Mouse (Mus musculus) adrenal gland, adult 2 months (tissue): ENCODE results near the gene Cwh43. TPM values are rescaled to one million over a fixed set of nuclear protein-coding genes. Genes with fewer than 3 reads are reported as not detected.

Source experiments
- DNase-seq: peaks from one replicate; pipeline ENCODE4 v3.0.0; 2021
- polyA plus RNA-seq: library from polyadenylated mRNA; depleted of rRNA; stranded (reverse); fragments of >200 nt; gene quantifications from 2 replicates; pipeline ENCODE4 v1.2.3, GENCODE M21; 2012
- total RNA-seq, 2 experiments: library from RNA; stranded (reverse); gene quantifications; 2 replicates each; pipeline ENCODE4 v1.2.3; 2021

The Cwh43 gene
- total and polyA plus RNA-seq, 3 experiments, result 0.14 TPM; not detected in 2

GRCm38 (mm10) chr5:73399768-73400526, 5.9 kb upstream of the Cwh43 start:
- DNase-seq, result no peak

DNA sequence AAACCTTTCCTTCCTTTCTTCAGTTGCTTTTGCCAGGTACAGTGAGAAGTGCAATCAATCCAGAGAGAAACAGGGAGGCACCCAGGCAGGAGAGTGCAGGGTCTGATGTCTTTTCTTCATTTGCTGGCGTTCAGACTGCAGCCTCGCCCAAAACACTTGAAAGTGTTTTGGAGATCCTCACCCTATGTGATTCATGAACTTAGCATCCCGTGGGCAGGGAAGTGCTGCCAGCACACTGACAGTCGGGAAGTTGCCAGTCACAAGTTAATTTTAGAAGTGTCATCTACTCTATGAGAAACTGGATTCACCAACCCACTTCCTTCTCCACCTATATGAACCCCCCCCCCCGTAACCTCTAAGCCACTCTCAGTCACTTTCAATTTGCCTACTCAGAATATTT, 4.5 kb upstream of the Cwh43 start:
- no peak for DNase-seq

DNA sequence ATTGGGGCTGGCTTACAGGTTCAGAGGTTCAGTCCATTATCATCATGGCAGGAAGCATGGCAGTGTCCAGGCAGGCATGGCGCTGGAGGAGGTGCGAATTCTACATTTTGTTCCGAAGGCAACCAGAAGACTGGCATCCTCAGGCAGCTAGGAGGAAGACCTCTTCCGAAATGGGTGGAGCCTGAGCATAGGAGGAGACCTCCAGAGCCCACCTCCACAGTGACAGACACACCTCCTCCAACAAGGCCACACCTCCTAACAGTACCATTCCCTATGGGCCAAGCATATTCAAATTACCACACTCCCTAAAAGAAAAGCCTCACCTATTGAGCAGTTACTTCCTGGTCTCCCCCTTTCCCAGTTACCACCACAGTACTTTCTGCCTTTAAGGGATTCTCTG, 3.0 kb upstream of the Cwh43 start:
- no peak for DNase-seq

DNA sequence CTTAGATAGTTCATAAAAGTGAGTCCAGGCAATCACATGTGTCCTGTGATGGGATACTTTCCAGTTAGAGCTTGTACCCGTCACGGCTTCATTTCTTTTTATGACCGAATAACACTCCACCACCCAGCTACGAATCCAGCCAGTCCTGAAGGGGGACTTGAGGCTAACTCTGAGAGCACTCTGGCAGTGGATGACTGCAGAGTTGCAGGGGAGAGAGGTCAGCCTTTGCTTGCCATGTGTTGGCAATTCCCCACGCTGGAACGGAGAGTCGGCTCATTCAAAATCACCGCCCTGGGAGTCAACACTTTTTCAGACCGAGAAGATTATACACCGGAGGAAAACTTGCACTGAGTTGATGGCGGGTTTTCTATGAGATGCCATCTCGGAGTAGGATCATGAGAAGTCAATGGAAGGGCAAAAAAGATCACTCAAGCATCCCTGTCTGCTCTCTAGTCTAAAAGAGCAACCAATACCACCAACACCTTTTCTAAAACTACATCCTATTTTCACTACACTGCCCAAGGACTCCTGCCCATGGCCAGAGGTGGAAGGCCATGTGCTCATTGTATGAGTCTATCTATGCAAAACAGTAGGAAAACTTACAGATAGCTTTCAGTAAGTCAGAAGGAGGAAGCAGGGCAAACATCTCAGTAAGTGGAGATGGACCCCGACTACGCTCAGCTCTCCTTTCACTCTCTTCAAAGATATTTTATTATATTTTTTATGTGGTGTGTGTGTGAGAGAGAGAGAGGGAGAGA, 2.4 kb upstream of the Cwh43 start:
- no peak for DNase-seq

DNA sequence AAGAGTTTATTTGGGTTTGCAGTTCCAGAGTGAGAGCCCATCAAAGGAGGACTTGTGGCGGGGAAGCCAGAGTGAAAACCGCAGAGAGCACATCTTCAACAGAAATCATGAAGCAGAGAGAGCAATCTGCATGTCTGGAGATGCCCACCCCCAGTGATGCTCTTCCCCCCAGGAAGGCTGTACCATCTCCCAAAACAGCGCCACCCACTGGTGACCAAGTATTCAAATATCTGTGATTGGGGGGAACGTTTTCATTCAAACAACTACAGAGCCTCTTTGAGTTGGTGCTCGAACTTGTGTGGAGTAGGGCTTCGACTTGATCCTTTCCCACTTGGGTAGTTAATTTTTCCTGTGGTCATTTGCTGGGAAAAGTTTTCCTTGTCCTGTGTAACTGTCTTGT, 1.1 kb upstream of the Cwh43 start:
- no peak for DNase-seq

GRCm38 (mm10) chr5:73406861-73407260, 986 bp downstream of the Cwh43 start:
- DNase-seq, result no peak

DNA sequence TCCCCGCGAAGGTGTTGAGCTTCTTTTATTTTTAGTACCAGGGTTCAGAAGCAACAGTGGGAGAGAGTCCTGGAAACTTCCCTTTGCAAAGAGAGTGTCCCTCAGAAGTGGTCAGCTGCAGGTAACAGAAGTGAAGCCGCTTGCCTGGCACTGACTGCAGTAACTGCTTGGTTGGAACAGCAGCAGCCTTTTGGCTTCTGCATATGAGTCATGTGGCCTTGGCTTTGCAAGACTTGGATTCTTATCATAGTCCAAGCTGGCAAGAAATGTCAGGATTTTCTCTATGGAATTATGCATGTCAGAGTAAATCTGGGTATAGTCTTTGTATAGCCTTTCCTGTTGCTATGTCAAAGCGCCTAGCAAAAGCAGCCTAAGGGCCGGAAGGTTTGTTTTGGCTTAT, 4.1 kb downstream of the Cwh43 start:
- DNase-seq, result peak; percentile 77

- no peak for DNase-seq
Measured at GRCm38 (mm10) chr5:73411771-73412170, 5.9 kb downstream of the Cwh43 start.

DNA sequence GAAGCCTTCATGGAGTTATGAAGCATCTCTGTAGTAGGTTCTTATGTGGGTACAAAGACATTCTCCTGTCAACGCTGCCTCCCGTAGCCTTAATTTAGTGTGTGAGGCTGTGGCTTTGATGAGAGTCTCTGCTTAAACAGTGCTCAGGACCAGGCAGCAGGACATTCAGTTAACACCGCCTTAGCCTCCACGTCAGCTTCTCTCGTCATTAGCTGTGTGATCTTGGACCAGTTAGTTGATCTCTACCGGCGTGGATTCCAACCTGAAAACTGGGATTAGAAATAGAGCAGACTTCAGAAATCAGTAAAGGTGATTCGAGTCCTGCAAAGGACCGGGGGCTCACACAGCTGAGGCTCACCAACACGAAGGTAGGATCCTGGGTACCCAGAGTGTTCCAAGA, 8.3 kb downstream of the Cwh43 start:
- no peak for DNase-seq

GRCm38 (mm10) chr5:73419045-73419695, 13.3 kb downstream of the Cwh43 start:
- DNase-seq, result no peak

DNA sequence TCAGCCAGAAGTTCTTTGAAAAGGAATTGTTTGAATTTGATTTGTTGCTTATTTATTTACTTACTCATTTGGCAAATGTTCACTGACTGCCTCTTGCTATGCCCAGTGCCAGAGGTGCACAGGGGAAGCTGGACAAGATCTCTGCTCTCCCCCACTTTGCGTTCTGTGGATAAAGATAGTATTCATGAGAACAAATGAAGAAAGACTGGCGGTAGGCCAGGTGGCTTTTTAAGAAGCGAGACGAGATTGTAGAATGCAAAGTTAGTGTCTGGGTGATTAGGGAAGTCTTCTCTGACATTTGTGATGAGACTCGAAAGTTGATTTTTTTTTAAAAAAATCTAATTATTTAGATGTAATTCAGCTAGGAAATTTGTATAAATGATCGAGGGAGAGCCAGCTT, 20.9 kb downstream of the Cwh43 start:
- DNase-seq, result no peak

- peak; percentile 80 for DNase-seq
Measured at GRCm38 (mm10) chr5:73431581-73431980, 25.7 kb downstream of the Cwh43 start.

DNA sequence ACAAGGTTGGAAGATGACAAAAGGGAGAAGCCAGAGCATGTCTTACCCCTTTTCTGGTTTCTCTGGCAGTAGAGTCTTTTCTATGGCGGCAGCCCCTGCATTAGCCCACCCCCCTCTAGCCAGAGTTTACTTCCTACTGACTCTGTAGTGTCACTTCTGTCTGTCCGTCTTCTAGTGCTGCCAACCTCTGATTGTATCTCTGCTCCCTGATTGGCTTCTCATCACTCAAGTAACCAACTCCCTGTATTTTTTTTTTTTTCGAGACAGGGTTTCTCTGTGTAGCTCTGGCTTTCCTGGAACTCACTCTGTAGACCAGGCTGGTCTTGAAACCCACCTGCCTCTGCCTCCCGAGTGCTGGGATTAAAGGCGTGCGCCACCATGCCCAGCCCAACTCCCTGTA, 26.9 kb downstream of the Cwh43 start:
- DNase-seq, result no peak

- no peak for DNase-seq
Measured at GRCm38 (mm10) chr5:73434764-73435163, 28.9 kb downstream of the Cwh43 start.

DNA sequence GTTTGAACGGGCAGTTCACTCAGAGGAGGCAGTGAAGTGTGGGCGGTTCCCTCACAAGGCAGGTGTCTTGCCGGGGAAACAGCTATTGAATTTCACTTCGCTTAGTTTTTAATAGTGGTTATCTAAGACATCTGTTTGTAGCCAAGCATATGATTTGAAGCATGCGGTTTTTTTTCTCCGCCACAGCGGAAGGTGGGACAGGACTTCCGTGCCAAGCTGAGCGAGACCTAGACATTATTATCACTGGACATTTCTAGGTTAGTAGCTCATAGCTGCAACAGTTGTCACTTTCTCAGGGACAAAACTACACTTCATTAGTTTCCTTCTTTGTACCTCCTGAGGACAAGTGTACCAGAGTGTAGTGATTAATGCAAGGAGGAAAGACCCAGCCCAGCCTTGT, 36.3 kb downstream of the Cwh43 start:
- no peak for DNase-seq

DNA sequence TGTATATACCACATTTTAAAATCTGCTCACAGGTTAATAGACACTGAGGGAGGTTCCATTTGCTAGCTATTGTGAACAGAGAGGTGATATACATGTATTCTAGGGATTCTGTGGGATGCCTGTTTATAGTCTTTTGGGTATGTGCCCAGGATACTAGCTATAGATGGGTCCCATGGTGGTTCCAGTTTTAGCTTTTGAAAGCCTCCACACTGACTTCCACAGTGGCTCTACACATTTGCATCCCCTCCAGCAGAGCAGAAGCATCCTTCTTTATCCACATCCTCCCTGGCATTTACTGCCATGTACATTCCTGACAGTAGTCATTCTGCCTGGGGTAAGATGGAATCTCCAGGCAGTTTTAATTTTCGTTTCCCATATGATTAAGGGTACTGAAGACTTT, 44.4 kb downstream of the Cwh43 start:
- DNase-seq, result no peak

GRCm38 (mm10) chr5:73454502-73455306, 48.8 kb downstream of the Cwh43 start:
- no peak for DNase-seq

- DNase-seq, result no peak
Measured at GRCm38 (mm10) chr5:73455307-73455687, 49.4 kb downstream of the Cwh43 start.

DNA sequence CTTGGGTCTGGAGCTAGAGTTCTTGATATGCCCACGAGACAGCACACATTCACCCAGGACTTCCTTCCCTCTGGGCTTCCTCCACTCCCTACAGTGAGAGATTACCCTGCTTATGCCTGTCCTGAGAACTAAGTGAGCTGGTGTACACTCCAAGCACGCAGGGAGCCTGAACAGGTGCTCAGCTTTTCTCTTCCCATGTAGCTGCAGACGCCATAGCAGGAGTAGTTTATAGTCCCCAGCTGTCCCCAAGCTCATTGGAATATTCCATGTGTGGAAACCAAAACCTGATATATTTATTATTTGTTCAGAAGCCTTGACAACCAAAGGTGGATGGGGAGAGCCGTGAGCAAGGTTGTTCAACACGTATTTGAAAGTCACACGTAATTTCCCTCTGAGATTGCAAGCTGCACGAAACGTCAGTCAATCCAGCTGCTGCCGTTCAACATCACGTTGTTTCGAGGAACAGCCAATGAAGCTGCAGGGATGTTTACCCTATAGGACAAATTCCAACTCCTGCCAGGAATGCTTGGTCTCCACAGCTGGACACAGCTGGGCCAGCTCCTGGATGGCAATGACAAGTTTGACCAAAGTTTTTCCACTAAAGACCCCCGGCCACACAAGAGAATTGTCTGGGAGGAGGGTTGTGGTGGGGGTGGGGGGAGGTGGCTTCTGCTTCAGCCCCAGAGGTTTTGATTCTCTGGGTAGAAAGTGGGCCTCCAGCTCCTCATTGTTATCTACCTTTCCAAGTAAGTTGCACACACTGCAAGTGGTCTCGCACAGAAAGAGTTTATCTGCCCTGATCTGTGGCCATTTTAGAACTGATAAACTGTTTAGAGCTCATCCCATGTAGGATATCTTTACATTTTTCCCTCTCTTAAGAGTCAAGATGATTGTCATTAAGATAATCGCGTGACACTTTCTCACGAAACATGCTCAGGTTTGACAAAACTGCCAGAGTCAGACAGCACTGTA, 62.9 kb downstream of the Cwh43 start:
- DNase-seq, result no peak

DNA sequence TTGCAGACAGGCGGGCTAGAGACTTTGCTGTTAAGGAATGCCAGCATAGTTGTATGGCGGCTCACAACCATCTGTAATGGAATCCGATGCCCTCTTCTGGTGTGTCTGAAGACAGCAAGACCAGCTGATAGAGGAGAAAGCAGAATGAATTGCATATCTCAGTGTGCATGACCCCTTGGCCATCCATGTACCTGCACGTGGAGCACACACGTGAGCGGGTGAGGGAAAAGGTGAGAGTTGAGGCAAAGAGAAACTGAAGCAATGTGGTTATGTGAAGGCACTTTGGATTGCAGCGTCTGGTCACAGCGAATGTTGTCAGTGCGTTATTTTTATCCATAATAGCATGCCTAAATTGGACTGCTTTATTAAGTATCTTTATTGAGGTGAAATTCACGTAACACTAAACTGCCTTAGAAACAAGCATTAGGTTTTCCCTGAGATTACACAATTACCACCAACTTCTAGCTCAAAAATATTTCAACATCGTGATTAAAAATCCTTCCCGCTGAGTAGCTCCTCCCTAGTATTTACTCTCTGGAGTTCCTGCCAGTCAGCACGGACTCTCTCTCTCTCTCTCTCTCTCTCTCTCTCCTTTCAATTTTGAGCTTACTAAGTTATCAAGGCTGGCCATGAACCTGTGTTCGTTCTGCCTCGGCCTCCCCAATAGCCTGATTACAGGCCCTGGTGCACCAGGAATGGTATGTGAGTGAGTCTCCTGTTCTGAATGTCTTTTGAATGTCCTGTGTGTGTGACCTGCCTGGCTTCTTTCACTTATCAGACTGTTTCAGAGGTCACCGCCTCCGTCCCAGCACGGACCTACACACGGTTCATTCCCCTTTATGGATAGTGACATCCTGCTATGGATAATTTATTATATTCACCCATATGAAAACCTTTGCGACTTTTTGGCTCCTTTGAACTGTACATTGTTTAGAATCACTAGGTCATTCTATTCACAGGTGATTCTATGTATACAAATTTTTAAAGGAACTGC, 68.8 kb downstream of the Cwh43 start:
- DNase-seq, result no peak
